Mouse (Mus musculus) urinary bladder, postnatal 4 days (tissue): Measurements from ENCODE around the gene Nfkb1.

ENCODE experiments used
- DNase-seq, 2 experiments: peaks; one replicate each; pipeline ENCODE4 v3.0.0; 2021 to 2022; ENCODE audit warnings: low spot score in 2 of 2

Nfkb1 gene

GRCm38 (mm10) chr3:135546212-135546923, 145.0 kb downstream of the Nfkb1 start:
- DNase-seq: no peak
